Mouse (Mus musculus) neutrophil, adult 5-6 weeks (primary cell): ENCODE measurements around the gene Mau2. TPM values are rescaled to one million over a fixed set of nuclear protein-coding genes. Genes with fewer than 3 reads are reported as not detected.
"Not testable (repeated sequence)": the region's sequence is repeated elsewhere in the genome, so short reads cannot be mapped to it uniquely, and the experiment has no call there.

Source experiments
- ATAC-seq: fragments of 151-379, 151-347 bp; 2 replicates; pipeline ENCODE4 v1.8.0; 2017; ENCODE audit warnings: mild to moderate bottlenecking, moderate TSS enrichment; ENCODE audit not compliant: insufficient number of reproducible peaks, poor library complexity, low FRiP score, severe bottlenecking; ENCODE audit errors: extremely low read depth
- total RNA-seq: library from RNA; stranded (forward); fragments of 200-1000 nt; gene quantifications from 2 replicates; pipeline ENCODE4 v1.2.3, GENCODE M21; 2017

Mau2 gene
- total RNA-seq, 1 experiment from 2014 or later = 111 TPM

DNA sequence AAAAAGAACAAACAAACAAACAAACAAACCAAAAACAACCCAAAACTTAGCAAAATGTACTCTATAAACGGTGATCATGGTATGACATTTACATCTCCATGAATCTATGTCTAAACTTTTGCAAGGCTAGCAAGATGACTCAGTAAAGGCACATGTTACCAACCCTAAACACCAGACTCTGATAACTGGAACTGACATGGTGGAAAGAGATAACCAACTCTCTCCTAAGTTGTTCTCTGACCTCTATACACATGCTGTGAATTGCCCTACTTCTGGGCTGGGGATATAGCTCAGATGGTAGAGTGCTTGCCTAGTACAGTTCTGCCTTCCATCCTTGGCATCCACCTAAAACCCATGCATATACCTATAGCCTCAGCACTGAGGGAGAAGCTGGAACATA, 4.5 kb downstream of the Mau2 start:
- ATAC-seq = no peak

DNA sequence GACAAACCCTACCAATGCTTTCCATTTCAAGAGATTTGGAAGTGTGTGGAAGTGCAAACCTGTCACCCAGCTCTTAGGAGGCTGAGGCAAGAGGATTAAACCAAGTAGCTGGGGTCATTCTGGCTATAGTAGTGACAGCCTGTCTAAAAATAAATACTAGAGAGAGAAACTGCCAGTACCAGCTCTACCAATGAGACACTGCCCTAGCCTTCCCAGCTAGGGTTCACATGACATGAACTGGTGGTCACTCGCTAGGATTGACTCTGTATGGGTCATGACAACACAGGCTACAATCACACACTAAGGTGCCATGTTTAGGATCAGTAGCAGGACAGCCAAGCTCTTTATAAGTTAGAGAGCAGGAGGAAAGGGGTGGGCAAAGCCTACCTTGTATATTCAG, 12.3 kb downstream of the Mau2 start:
- ATAC-seq = no peak

DNA sequence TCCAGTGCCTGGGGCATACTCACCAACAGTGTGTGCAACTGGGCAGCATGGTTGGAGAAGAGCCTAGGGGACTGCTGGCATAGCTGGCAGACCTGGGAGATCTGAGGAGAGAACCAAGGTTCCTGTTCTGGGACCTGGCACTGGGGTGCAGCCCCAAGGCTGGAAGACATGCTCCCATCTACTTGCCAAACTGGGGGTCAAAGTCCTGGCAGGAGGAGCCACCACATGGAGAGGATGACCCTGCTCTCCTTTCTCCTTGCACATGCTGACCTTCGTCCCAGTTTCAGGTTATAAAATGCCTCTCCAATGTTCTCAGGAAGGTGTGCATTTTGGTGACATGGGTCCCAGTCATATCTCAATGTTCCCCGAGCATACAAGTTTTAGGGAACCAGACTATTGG, 16.4 kb downstream of the Mau2 start:
- ATAC-seq = no peak

DNA sequence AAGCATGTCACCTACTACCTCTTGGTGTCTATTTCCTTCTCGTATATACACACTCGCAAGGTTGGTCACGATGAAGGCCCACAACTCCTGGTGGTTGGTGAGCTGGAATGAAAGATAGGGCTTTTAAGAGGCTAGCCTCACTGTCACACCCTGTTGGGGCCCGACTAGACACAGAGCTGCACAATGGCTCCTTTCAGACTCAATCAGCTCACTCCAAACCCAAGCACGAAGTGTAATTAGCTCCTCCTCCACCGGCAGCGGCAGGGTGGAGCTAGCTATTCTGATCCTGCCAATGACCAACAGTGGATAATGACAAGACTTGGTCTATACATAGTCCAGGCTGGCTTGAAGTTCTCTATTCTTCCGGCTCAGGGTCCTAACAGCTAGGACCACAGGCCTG, 18.9 kb downstream of the Mau2 start:
- no peak for ATAC-seq

DNA sequence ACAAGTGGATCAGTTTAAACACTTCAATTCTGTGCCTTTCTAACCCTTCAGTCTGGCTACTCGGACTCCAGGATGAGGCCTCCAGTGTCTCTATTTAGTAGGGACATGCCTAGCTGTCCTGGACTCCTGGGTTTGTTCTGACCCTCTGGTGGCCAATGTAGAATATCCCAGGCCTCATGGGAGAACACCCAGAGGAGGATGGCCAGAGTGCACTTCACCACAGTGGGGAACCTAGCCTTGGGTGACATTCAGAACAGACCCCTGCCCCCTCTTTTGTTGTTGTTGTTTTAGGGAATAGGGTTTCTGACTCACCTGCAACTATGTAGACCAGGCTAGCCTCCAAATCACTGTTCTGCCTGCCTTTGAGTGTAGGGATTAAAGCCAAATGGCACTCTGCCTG, 27.5 kb downstream of the Mau2 start:
- no peak for ATAC-seq

DNA sequence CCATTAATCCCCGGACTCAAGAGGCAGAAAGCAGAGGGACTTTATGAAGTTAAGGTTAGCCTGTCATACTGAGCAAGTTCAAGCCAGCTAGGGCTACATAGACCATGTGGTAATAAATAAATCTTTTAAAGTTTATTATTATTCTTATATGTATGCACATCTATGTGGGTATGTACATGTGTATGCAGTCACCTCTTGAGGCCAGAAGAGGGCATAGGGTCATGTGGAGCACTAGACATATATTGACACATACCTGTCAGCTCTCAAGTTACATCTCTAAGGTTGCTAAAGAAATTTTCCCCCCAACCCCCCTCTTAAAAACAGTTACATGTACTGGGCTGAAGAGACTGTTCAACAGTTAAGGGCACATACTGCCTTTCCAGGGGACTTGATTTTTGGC, 29.8 kb downstream of the Mau2 start:
- ATAC-seq = no peak

DNA sequence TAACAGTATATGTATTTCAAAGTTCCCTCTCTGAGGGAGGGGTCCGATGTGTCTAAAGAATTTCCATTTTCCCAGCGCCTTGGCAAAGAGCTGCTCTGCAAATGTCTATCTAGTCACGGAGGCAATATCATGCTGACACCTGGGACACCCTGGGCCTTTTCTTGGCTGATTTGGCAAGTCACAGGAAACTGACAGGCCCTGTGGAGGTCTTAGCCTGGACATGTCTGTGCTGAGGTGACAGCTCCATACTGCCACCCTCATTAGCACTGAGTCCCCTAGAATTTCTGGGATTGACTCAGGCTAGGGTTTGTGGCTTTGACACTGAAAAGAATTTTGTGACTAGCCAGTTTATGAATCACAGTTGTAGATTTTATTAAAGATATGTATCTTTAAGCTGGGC, 30.2 kb downstream of the Mau2 start:
- ATAC-seq = no peak

DNA sequence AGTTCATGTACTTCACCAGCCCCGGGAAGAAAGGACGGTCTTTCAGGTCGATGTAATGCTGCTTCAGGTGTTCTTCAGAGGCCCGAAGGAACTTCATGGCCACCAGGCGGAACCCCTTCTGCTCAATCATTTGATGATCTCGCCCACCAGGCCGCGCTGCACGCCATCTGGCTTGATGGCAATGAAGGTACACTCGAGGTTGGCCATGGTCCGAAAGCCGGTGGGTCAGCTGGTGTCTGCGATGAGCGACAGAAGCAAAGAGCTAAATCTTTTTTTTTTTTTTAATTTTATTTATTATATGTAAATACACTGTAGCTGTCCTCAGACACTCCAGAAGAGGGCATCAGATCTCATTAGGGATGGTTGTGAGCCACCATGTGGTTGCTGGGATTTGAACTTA, 31.7 kb downstream of the Mau2 start:
- not testable (repeated sequence) for ATAC-seq

DNA sequence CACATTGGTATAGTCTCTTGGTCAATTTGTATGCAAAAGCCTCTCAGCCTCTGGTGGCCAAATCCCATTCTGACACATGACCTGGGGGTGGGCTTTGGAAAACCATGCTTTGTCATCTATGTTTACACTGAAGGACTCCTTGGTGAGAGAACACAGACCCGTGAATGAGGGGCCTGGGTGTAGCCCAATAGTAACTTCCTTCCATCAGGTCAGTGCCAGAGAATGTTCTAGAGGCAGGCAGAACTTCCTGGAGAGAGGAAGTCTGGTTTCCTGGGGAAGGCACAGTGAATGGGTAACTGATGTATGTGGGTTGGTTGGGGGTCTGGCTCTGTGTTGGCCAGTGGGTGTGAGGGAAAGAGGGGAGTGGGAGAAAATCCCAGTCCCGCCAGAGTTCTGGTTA, 37.4 kb downstream of the Mau2 start:
- ATAC-seq = no peak

DNA sequence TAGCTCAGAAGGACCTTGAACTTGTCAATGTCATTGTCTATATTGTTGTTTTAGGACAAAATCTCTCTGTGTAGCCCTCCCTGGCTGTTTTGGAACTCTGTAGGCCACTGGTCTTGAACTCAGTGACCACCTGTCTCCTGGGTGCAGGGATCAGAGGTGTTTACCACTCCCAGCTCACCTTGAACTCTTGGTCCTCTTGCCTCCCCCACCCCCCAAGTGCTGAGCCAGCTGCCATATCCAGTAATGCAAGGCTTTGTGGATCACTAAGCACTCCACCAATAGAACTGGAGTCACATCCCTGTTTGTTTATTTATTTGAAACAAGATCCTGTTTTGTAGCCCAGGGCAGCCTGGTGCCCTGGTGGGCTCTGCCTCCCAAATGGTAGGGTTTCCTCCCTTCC, 38.2 kb downstream of the Mau2 start:
- ATAC-seq = no peak

DNA sequence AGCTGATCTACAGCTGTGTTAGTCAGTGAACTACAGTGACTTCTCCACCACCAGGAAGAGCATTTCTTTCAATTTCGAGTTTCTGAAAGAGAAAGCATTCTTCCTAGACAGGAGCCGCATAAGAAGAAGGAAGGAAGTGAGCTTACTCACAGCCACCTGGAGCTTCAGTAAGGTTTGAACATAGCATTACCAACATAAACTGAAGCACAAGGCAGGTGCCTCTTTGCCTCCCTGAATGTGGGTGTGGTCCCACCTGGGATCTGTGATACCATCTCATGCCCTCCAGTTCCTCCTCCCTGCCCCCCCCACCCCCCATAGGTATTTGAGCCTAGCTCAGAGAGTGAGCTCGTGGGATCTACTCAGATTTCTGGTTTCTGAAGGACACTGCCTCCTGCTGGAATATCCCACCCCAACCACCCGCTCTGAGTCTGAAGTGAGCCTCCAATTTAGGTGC, 39.3 kb downstream of the Mau2 start:
- peak; percentile 21; the same call in 1 of the 2 replicates for ATAC-seq

DNA sequence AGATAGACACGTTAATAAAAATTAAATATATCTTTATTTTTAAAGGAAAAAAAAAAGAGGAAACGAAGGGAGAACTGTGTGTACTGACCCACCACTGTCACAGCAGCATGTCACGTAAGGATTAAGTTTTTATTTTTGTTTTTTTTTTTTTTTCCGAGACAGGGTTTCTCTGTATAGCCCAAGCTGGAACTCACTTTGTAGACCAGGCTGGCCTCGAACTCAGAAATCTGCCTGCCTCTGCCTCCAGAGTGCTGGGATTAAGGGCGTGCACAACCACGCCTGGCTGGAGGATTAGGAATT, 40.7 kb downstream of the Mau2 start:
- not testable (repeated sequence) for ATAC-seq

DNA sequence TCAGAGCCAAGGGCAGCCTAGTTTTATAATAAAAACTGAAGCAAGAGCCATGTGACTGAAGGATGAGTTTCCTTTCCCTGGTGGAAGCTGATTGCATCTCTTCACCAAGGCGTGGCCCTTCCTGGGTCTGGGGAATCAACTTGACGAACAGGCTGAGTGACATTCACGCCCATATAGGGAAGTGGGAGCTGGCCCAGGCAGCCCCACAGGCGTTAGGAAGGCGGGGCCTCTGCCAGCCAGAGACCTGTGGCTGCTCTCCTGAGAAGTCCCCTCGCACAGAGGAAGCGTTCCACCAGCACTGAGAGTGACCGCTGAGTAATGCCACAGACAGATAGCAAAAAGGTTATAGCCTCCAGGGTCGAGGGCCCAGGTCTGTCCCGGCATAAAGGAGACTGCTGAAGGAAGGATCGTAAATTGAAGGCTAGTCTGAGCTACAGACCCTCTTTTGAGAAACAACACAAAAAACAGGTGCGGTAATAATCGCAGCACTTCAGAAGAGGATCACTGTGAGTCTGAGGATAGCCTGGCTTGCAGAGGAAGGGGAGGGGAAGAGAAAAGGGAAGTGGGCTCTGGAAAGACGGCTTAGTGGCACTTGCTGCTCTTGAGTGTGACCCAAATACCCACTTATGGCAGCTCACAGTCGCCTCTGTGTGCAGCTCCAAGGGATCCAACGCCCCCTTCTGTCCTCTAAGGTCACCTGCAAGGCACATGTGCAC, 41.2 kb downstream of the Mau2 start:
- ATAC-seq = peak; percentile 82

DNA sequence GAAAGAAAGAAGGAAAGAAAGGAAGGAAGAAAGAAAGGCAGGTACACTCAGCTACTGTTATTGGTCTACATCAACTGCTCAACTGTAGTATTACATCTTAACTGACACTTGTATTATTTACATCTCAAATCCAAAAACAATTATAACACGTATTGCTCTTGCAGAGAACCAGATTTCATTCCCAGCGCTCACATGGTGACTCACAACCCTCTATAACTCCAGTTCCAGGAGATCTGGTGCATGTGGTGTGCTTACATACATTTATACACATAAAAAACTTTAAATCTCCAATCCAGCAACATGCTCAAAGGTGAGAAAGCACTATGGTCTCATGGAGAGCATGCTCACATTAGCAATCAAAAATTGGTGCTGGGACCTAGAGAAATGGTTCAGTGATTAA, 42.3 kb downstream of the Mau2 start:
- no peak for ATAC-seq

DNA sequence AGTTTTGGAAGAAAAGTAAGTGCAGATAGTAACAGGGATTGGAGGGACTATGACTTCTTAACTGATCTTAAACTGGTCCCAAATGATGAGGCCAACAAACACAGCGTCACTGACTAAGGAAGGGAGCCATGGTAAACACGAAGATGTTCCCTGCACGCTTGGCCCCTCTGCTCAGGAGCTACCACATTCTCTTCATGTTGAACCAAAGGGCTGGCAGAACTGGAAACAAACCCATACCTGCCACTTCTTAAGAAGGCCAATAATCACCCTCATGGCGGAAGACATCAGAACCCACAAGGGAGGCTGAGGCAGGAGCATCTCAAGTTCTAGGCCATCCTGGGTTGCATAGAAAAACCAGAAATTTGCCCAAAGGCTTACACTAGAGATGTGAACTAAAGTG, 43.3 kb downstream of the Mau2 start:
- ATAC-seq = no peak

DNA sequence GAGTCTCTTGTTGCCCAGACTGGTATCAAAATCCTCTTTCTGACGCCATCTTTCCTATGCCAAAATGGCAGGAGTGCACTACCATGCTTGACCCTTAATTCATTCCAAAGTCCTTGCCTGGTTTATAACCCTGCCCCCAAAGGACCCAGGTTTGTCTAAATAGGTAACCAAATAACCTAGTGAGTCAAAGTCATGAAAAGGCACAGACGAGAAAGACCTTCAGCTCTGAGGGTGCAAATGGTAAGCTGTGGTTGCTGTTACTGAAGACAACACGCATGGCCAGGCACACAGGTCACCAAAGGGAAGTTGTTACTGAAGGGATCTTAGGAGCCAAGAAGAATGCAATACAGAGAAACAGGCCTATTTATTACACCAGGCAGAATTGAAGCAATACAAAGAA, 43.8 kb downstream of the Mau2 start:
- ATAC-seq = no peak

DNA sequence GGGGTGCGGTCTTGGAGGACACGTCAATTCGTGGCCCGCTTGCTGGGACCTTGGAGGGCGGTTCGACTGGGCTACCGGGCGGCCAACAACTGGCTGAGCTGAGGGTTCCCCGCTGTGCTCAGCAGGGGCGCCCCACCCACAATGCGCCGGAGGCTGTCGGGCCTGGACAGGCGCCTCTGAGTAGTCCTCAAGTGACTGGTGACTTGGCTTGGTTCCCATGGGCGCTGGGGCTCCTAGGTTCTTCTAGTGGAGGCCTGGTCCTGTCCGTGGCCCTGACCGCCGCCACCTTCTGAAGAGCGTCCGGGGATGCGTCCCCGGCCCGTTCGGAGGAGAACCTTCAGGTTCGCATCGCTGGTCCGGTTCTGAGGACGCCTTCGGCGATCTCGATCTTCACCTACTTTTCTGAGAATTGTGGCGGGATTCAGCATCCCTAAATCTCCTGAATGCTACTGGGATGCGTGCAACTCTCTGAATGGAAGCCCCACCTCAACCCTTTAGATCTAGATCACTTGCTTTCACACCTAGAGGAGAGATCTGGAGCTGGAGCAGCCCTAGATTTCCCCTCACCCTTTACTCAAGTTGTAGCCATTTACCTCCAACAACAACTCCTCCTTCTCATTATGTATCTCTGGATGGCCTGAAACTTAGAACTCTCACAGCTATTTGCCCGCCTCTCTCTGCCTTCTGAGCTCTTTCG, 45.8 kb downstream of the Mau2 start:
- no peak for ATAC-seq

DNA sequence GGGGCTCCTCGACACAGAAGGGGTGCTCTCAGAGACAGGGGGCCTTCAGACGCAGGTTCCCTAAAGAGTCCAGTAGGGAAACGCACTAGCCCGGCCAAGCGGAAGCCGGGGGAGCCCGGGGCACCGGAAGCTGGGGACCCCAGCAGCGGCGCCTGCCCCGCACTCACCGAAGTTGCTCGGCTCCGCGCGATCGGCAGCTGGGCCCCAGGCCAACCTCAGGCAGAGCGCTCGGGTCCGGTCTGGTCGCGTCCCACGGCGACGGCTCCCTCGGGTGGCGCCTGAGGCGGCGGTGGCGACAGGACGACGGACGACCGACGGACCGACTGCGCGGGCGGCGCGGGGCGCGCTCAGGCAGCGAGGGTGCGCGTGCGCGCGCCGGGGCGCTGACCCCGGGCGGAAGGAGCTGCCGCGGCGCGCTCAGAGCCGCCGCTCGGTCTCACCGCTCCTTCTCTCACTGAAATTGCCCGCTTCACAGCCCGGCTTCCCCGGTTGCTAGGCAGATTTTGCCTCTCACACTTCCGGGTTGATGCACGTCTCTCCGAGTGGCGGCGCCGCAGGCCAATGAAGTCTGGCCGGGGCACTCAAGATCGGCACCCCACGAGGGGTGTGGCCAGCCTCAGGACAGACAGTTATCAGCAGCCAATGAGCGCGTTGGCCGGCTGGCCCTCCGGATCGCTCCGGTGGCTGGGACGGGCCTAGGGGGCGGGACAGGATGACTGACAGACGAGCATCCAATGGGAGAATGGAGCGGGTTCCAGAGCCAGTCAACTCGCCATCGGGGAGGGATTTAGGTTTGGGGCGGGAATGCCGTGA, 46.6 kb downstream of the Mau2 start, which contains the start of gene Gatad2a:
TSS of gene Gatad2a (minus strand) at position 609 of the 813 bp plus-strand sequence.
- peak; percentile 90 for ATAC-seq

DNA sequence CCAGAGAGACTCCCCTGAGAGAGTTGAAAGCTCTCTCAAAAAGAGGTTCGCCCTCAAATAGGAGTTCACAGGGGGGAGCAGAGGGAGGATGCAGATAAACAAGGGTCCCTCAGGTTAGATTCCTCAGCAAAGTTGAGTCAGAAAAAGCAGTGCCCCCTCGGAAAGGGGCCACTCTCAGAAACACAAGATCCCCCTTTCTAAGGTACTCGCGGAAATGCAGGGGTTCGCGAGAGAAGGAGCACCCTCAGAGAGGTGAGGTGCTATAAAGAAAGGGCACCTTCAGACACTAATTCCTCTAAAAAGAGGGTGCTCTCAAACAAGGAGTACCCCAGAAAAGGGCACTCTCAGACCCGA, 47.1 kb downstream of the Mau2 start:
- ATAC-seq = no peak

DNA sequence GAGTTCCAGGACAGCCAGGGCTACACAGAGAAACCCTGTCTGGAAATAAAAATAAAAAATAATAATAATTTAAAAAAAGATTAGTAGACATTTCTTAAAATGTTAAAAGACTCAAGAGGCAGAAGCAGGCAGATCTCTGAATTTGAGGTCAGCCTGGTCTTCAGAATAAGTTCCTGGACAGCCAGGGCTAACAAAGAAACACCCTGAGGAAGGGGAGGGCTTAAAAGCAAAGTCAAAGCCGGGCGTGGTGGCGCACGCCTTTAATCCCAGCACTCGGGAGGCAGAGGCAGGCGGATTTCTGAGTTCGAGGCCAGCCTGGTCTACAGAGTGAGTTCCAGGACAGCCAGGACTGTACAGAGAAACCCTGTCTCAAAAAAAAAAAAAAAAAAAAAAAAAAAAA, 53.6 kb downstream of the Mau2 start:
- not testable (repeated sequence) for ATAC-seq
